Mouse (Mus musculus) E14TG2a.4 (cell line): ENCODE measurements at regions not wholly inside any gene's neighbourhood (a gene's known extent, or its start where the extent isn't known, plus 50 kb on each side); places are given as distances from the start of the nearest gene placed in this dataset.

ENCODE experiments used
- H3K27me3 ChIP-seq: 2 replicates; pipeline ENCODE4 v1.6.1; 2014; ENCODE audit warnings: low read length, control low read depth; ENCODE audit not compliant: insufficient read depth
- H3K36me3 ChIP-seq: 2 replicates; pipeline ENCODE4 v1.6.1; 2014; ENCODE audit warnings: low read length, control low read depth; ENCODE audit not compliant: insufficient read depth
- H3K4me1 ChIP-seq: replicated peaks from 2 replicates; pipeline ENCODE4 v1.6.1; 2014; ENCODE audit warnings: low read depth, low read length, control low read depth
- H3K4me3 ChIP-seq: replicated peaks from 2 replicates; pipeline ENCODE4 v1.5.1; 2014; ENCODE audit warnings: mild to moderate bottlenecking, low read length
- H3K9me3 ChIP-seq: 2 replicates; pipeline ENCODE4 v1.6.1; 2014; ENCODE audit warnings: low read length, control low read depth
- CTCF ChIP-seq: conservative IDR thresholded peaks from 2 replicates; pipeline ENCODE4 v1.5.1; 2014; ENCODE audit warnings: low read length
- NANOG ChIP-seq: IDR thresholded peaks from 2 replicates; pipeline ENCODE4 v1.6.1; 2014; ENCODE audit warnings: borderline replicate concordance, low read length, mixed read lengths
- POU5F1 ChIP-seq: IDR thresholded peaks from 2 replicates; pipeline ENCODE4 v1.6.1; 2014; ENCODE audit warnings: low read length, borderline replicate concordance

- Histone ChIP-seq H3K36me3 (no peaks in the 10 kb centered on the region), H3K4me3 (no peak overlapping the region), H3K27me3 (no peaks in the 10 kb centered on the region), H3K9me3 (no peaks in the 10 kb centered on the region), H3K4me1 (no peaks in the 10 kb centered on the region)
- TF ChIP-seq POU5F1 (no peak), NANOG (no peak), CTCF (no peak)
Observed at GRCm38 (mm10) chr2:46678366-46678765, 1561.2 kb upstream of the Zeb2 start.

- H3K4me3 ChIP-seq = no peak overlapping the region
- no peaks in the 10 kb centered on the region for H3K36me3 ChIP-seq
- H3K27me3 ChIP-seq = no peaks in the 10 kb centered on the region
- no peaks in the 10 kb centered on the region for H3K9me3 ChIP-seq
- TF ChIP-seq CTCF = no peak
- TF ChIP-seq POU5F1 = no peak
- no peak for TF ChIP-seq NANOG
- no peaks in the 10 kb centered on the region for H3K4me1 ChIP-seq
Observed at GRCm38 (mm10) chr2:46669517-46670291, 1552.5 kb upstream of the Zeb2 start.

GRCm38 (mm10) chr2:46666990-46667337 lies 1549.8 kb upstream of the Zeb2 start:
- Histone ChIP-seq H3K9me3 (no peaks in the 10 kb centered on the region), H3K36me3 (no peaks in the 10 kb centered on the region), H3K4me3 (no peak overlapping the region), H3K27me3 (no peaks in the 10 kb centered on the region), H3K4me1 (no peaks in the 10 kb centered on the region)
- TF ChIP-seq POU5F1 (no peak), NANOG (no peak), CTCF (no peak)

GRCm38 (mm10) chr2:46666084-46666989 lies 1549.1 kb upstream of the Zeb2 start:
- no peak for TF ChIP-seq NANOG
- TF ChIP-seq CTCF = no peak
- TF ChIP-seq POU5F1 = no peak
- H3K4me1 ChIP-seq = no peaks in the 10 kb centered on the region

GRCm38 (mm10) chr2:46661876-46662275 lies 1544.7 kb upstream of the Zeb2 start:
- Histone ChIP-seq H3K27me3 (no peaks in the 10 kb centered on the region), H3K4me1 (no peaks in the 10 kb centered on the region), H3K9me3 (no peaks in the 10 kb centered on the region), H3K36me3 (no peaks in the 10 kb centered on the region), H3K4me3 (no peak overlapping the region)
- no peak for TF ChIP-seq POU5F1
- TF ChIP-seq CTCF = no peak

More at GRCm38 (mm10) chr2:46666084-46666989, 1549.1 kb upstream of the Zeb2 start:
- Histone ChIP-seq H3K9me3 (no peaks in the 10 kb centered on the region), H3K27me3 (no peaks in the 10 kb centered on the region), H3K36me3 (no peaks in the 10 kb centered on the region), H3K4me3 (no peak overlapping the region)

GRCm38 (mm10) chr2:46660577-46660976 lies 1543.4 kb upstream of the Zeb2 start:
- no peaks in the 10 kb centered on the region for H3K9me3 ChIP-seq
- no peaks in the 10 kb centered on the region for H3K4me1 ChIP-seq
- H3K36me3 ChIP-seq = no peaks in the 10 kb centered on the region
- H3K4me3 ChIP-seq = no peak overlapping the region
- H3K27me3 ChIP-seq = no peaks in the 10 kb centered on the region
- TF ChIP-seq CTCF (no peak), NANOG (no peak), POU5F1 (no peak)

GRCm38 (mm10) chr2:46655289-46655688 lies 1538.1 kb upstream of the Zeb2 start:
- Histone ChIP-seq H3K4me3 (no peak overlapping the region), H3K9me3 (no peaks in the 10 kb centered on the region), H3K4me1 (no peaks in the 10 kb centered on the region), H3K36me3 (no peaks in the 10 kb centered on the region), H3K27me3 (no peaks in the 10 kb centered on the region)
- TF ChIP-seq POU5F1 = no peak
- no peak for TF ChIP-seq NANOG
- no peak for TF ChIP-seq CTCF

- Histone ChIP-seq H3K4me1 (no peaks in the 10 kb centered on the region), H3K9me3 (no peaks in the 10 kb centered on the region), H3K4me3 (no peak overlapping the region), H3K36me3 (no peaks in the 10 kb centered on the region), H3K27me3 (no peaks in the 10 kb centered on the region)
- TF ChIP-seq POU5F1 (no peak), CTCF (no peak), NANOG (no peak)
Observed at GRCm38 (mm10) chr2:46652616-46653015, 1535.4 kb upstream of the Zeb2 start.
